Mouse (Mus musculus) layer of hippocampus, postnatal 36 days (tissue): Measurements from ENCODE around the gene Srsf10. TPM values are rescaled to one million over a fixed set of nuclear protein-coding genes. Genes with fewer than 3 reads are reported as not detected.

Experiments used
- DNase-seq, 2 experiments: peaks; one replicate each; pipeline ENCODE4 v3.0.0; 2022
- total RNA-seq, 2 experiments: library from RNA; stranded (reverse); gene quantifications; 2 replicates each; pipeline ENCODE4 v1.2.3; 2021

Gene Srsf10
- total RNA-seq: 100 to 1,000 TPM in 1 of 2 experiments, 10 to 100 TPM in 1; 93.9 to 103 TPM

GRCm38 (mm10) chr4:135855536-135856222 is at the start of gene Srsf10:
Gene Srsf10 (plus strand): TSS chr4:135855747.
- peak; percentile 92 to 94 for DNase-seq

DNA sequence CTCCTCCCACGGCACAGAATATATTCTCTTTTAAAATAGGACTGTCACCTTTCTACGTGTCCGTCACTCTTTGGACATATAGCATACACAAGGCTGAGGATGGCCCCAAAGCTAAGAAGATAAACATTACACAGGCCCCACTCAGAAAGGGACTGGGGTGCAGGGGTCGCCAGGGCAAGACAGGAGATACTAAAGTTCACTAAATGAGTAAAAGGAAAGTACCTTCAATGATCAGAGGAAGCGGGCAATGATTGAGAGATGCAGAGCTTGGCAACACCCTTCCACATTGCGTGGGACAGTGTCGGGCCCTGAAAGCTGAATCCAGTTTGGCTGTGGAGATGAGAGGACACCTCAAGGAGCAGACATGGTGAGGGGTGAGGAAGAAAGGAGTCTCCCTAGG is 40.7 kb upstream of the Srsf10 start:
- DNase-seq: no peak

GRCm38 (mm10) chr4:135816905-135817622 is 38.5 kb upstream of the Srsf10 start:
- DNase-seq: peak in 1 of 2 experiments; percentile 27

GRCm38 (mm10) chr4:135818366-135818765 is 37.2 kb upstream of the Srsf10 start:
- DNase-seq: no peak

DNA sequence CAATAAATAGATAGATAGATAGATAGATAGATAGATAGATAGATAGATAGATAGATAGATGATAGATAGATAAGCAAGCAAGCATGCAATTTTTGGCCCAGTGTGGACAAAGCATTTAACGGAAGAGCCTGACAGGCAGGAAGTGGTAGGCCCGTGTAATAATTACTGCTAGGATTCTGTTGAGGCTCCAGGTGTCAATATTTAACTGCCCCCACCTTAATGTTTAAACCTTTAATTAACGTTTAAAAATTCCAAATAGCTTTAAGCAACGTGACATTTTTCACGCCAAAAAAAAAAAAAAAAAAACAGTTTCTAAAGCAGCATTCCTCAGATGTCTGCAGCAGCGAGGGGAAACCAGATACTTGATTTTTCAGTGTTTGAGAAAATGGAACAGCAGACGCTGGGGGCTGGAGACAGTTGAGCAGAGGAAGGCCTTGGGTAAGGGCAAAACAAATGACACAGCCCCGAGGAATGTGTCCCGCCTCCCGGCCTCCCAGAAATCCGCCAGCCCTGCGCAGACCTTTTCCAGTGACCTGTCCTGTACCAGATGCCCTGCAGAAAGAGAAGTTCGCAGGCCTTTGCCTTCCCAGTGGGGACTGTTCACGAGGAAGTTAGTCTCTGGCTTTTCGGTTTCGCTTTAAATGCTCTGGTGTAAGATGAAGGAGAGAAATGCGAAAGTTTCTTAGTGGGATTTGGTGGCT is 35.6 kb upstream of the Srsf10 start:
- no peak for DNase-seq

GRCm38 (mm10) chr4:135821772-135822171 is 33.8 kb upstream of the Srsf10 start:
- no peak for DNase-seq

DNA sequence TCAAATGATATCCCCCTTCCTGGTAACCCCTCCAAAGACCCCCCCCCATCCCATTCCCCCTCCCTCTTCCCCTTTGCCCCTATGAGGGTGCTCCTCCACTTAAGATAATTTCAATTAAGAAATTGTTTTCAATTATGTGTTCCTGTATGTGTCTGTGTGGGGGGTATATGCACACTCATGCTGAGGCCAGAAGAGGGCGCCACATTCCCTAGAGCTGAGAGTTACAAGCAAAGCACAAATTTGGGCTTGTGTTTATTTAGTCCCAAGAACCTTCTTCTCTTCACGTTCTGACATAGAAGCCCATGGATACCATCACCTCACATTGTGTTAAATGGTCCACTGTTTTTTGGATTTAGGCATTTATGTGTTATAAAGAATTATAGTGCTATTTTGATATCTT is 32.2 kb upstream of the Srsf10 start:
- no peak for DNase-seq

DNA sequence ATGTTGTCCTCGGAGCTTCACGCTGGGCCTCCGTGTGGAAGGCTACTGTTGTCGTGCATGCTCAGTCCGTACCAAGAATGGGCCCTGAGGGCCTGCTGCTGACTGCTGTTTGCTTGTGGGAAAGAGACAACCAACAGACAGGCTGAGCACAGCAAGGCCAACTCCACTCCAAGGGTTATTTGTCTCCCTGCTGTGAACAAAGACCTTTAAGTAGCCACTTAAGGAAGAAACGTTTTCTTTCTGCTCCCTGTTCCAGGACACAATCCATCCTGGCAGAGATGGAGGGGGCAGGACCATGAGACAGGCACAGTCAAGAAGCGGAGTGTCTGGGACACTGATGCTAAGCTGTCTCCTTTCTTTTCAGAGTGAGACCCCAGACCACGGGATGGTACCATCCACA is 31.3 kb upstream of the Srsf10 start:
- no peak for DNase-seq

GRCm38 (mm10) chr4:135828491-135828890 is 27.1 kb upstream of the Srsf10 start:
- peak; percentile 44 to 50 for DNase-seq

GRCm38 (mm10) chr4:135832070-135832469 is 23.5 kb upstream of the Srsf10 start:
- DNase-seq: no peak

- no peak for DNase-seq
These were observed 22.0 kb upstream of the Srsf10 start for GRCm38 (mm10) chr4:135833301-135834123.

- DNase-seq: no peak
These were observed 21.3 kb upstream of the Srsf10 start for GRCm38 (mm10) chr4:135834124-135834717.

DNA sequence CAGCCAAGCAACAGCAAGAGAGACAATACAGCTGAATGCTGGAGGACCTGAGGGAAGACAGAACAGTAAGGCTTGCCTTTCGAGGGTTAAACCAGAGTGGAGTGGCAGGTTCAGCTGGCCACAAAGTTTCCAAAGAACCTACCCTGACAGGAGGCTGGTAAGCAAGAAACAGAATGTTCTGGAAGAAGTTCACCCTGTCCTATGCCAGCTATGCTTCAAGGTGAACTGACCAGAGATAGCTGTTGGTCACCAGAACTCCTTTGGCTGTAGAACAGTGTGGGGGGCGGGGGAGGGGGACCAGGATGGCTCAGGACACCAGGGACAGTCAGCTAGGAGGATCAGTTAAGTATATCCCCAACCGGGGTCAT is 16.6 kb upstream of the Srsf10 start:
- DNase-seq: no peak

GRCm38 (mm10) chr4:135839293-135840011 is 16.1 kb upstream of the Srsf10 start:
- DNase-seq: no peak

GRCm38 (mm10) chr4:135844400-135844799 is 11.1 kb upstream of the Srsf10 start:
- no peak for DNase-seq

DNA sequence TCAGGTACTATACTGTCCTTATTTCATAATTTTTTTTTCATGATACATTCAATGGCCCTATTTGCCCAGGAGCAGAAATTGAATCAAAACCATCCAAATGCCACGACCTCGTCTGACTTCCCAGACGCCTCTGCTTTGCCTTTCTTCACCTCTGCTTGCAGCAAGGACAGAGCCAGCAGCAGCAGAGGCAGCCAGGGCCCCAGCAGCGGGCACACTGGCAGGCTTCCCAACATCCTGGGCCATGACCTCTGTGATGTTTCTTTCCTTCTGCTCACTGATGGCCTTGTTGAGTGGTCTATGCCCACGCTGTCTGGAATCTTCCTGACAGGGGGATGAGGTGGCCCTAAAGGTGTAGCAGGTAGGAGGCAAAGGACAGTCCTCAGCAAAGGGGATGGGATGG is 8.0 kb upstream of the Srsf10 start:
- DNase-seq: no peak

- peak; percentile 72 to 77 for DNase-seq
These were observed 5.0 kb upstream of the Srsf10 start for GRCm38 (mm10) chr4:135850411-135851095.

- DNase-seq: no peak
These were observed 3.6 kb upstream of the Srsf10 start for GRCm38 (mm10) chr4:135851942-135852341.

DNA sequence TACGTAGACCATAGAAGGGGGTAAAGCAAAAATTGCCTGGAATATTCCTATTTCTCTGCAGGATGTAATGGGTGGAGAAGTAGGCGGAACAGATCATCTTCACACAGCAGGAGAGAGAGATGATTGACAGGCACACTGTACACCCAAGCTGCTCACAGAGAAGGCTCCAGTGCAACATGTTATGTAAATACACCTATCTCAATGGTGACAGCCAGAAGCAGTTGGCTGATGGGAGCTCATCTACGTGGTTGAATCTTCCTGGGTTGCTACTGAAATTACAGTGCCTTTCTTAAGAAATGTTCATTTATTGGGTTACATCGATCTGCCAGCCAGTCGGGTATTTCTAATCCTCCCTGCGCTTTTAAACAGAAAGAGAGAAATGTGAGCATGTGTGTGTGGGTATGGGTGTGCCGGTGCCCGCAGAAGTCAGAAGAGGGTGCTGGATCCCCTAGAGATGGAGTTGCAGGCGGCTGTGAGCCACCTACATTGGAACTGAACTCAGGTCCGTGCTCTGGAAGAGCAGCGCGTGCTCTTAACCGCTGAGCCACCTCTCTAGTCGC is 1.5 kb upstream of the Srsf10 start:
- peak; percentile 51 to 58 for DNase-seq

- DNase-seq: no peak
These were observed 917 bp upstream of the Srsf10 start for GRCm38 (mm10) chr4:135854630-135855029.
